Mouse (Mus musculus): ENCODE data around the gene Hrc. TPM values are rescaled to one million over a fixed set of nuclear protein-coding genes. Genes with fewer than 3 reads are reported as not detected.

The Hrc gene
- 0.08 and 0.23 TPM in 2 replicates for polyA plus RNA-seq (2016; fragmentation: Nextera tagmentation; extraction: Ambion mirVana)

- H3K27ac ChIP-seq: no peak within 1 kb of the TSS
- H3K27me3 ChIP-seq (replicated peaks): peaks cover 86% of the 10 kb centered on the region
- H3K4me2 ChIP-seq: 0 out of 2 replicates have a peak within 1 kb of the TSS, but pooled peaks have one; percentile 80
- H3K9ac ChIP-seq: no peak within 1 kb of the TSS
- 29% methylated on average over 5 of the region's 5 CpGs for WGBS (ENCODE audit: insufficient replicate concordance)
- no peaks in the 10 kb centered on the region for H3K9me3 ChIP-seq (replicated peaks)
- no peaks in the 10 kb centered on the region for H3K36me3 ChIP-seq
- no peak within 1 kb of the TSS for H3K4me3 ChIP-seq
- peaks cover 53% of the 10 kb centered on the region for H3K4me1 ChIP-seq
- ATAC-seq: no peak
Measured at GRCm38 (mm10) chr7:45335056-45335455, at the start of gene Hrc. TSS of gene Hrc (plus strand) at chr7:45335290.

- ATAC-seq: no peak
- Histone ChIP-seq H3K4me1 (no peaks in the 10 kb centered on the region), H3K27me3 (replicated peaks) (peaks cover 11% of the 10 kb centered on the region; the same call in 1 of the 2 replicates), H3K36me3 (no peaks in the 10 kb centered on the region), H3K27ac (no peak overlapping the region), H3K9me3 (replicated peaks) (no peaks in the 10 kb centered on the region), H3K4me2 (no peak overlapping the region), H3K9ac (no peak overlapping the region), H3K4me3 (no peak overlapping the region)
- 68% methylated on average over 13 of the region's 13 CpGs for WGBS (ENCODE audit: insufficient replicate concordance)
Measured at GRCm38 (mm10) chr7:45286486-45286885, 48.6 kb upstream of the Hrc start.

GRCm38 (mm10) chr7:45296626-45297025 is 38.5 kb upstream of the Hrc start:
- no peaks in the 10 kb centered on the region for H3K9me3 ChIP-seq (replicated peaks)
- H3K36me3 ChIP-seq: no peaks in the 10 kb centered on the region
- no peak overlapping the region for H3K4me2 ChIP-seq
- H3K4me3 ChIP-seq: no peak overlapping the region
- H3K27me3 ChIP-seq (replicated peaks): peaks cover 25% of the 10 kb centered on the region
- no peak for ATAC-seq
- WGBS (ENCODE audit: insufficient replicate concordance): 68% methylated on average over 1 of the region's 1 CpGs
- no peak overlapping the region for H3K9ac ChIP-seq
- no peak overlapping the region for H3K27ac ChIP-seq
- H3K4me1 ChIP-seq: no peaks in the 10 kb centered on the region

GRCm38 (mm10) chr7:45297563-45297962 is 37.5 kb upstream of the Hrc start:
- Histone ChIP-seq H3K27me3 (replicated peaks) (peaks cover 28% of the 10 kb centered on the region), H3K36me3 (no peaks in the 10 kb centered on the region), H3K4me2 (no peak overlapping the region), H3K9me3 (replicated peaks) (no peaks in the 10 kb centered on the region), H3K9ac (no peak overlapping the region), H3K4me1 (no peaks in the 10 kb centered on the region), H3K4me3 (no peak overlapping the region), H3K27ac (no peak overlapping the region)
- ATAC-seq: no peak
- 58% methylated on average over 3 of the region's 3 CpGs for WGBS (ENCODE audit: insufficient replicate concordance)

DNA sequence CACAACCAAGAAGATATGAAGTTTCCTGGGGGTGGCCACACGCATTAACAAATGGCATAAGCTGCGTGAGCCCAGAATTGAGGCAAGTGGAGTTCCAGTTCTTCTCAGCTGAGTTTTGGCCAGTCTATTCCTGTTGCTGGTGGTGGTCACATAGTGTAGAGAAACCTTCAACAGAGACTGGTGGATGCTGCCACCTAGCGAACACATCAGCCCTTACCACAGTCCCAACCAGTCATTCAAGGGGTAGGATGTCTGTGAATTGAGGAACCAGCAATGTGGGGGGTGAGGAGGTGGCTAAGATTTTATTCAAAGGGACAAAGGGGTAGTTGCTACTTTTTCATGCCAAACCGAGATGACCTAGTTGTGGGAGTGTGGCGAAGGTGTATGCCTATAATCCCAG is 35.3 kb upstream of the Hrc start:
- H3K4me1 ChIP-seq: peaks cover 4% of the 10 kb centered on the region
- H3K36me3 ChIP-seq: no peaks in the 10 kb centered on the region
- no peak overlapping the region for H3K4me3 ChIP-seq
- H3K27me3 ChIP-seq (replicated peaks): peaks cover 28% of the 10 kb centered on the region
- 11% methylated on average over 5 of the region's 5 CpGs for WGBS (ENCODE audit: insufficient replicate concordance)
- H3K9ac ChIP-seq: no peak overlapping the region
- peak; percentile 49; the same call in 1 of the 2 replicates for ATAC-seq
- H3K9me3 ChIP-seq (replicated peaks): no peaks in the 10 kb centered on the region
- no peak overlapping the region for H3K27ac ChIP-seq
- no peak overlapping the region for H3K4me2 ChIP-seq

GRCm38 (mm10) chr7:45300270-45300669 is 34.8 kb upstream of the Hrc start:
- Histone ChIP-seq H3K9ac (no peak overlapping the region), H3K27ac (no peak overlapping the region), H3K4me1 (peaks cover 9% of the 10 kb centered on the region), H3K27me3 (replicated peaks) (peaks cover 28% of the 10 kb centered on the region), H3K9me3 (replicated peaks) (no peaks in the 10 kb centered on the region), H3K36me3 (no peaks in the 10 kb centered on the region), H3K4me3 (no peak overlapping the region), H3K4me2 (no peak overlapping the region)
- WGBS (ENCODE audit: insufficient replicate concordance): 18% methylated on average over 6 of the region's 6 CpGs
- ATAC-seq: no peak

DNA sequence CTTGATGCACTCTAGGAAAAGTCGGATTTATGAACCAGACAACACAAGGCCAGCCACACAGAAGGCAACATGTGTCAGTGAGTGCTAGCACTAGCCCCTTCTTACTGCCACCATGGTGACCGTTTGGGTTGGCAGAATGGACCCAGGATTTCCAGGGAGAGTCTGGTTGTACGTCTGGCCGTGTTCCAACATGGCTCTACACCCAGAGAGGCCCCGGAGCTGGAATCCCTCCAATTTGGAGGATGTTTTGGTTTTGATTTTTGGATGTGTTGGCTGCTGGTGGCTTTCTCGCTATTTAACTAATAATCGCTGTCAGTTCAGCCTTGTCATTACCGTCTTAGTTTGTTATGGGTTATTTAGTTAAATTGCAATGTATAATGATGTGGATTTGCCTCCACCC is 32.5 kb upstream of the Hrc start:
- peaks cover 28% of the 10 kb centered on the region for H3K27me3 ChIP-seq (replicated peaks)
- H3K9me3 ChIP-seq (replicated peaks): no peaks in the 10 kb centered on the region
- H3K36me3 ChIP-seq: no peaks in the 10 kb centered on the region
- peaks cover 13% of the 10 kb centered on the region for H3K4me1 ChIP-seq
- WGBS (ENCODE audit: insufficient replicate concordance): 73% methylated on average over 8 of the region's 8 CpGs
- no peak overlapping the region for H3K4me2 ChIP-seq
- no peak overlapping the region for H3K4me3 ChIP-seq
- no peak for ATAC-seq
- no peak overlapping the region for H3K27ac ChIP-seq
- H3K9ac ChIP-seq: no peak overlapping the region

GRCm38 (mm10) chr7:45304869-45305268 is 30.2 kb upstream of the Hrc start:
- Histone ChIP-seq H3K4me2 (peak overlapping the region; percentile 43), H3K4me1 (peaks cover 18% of the 10 kb centered on the region), H3K27me3 (replicated peaks) (peaks cover 19% of the 10 kb centered on the region; the same call in 1 of the 2 replicates), H3K9me3 (replicated peaks) (no peaks in the 10 kb centered on the region), H3K36me3 (no peaks in the 10 kb centered on the region), H3K4me3 (0 out of 2 replicates have a peak overlapping the region, but pooled peaks have one; percentile 10), H3K9ac (no peak overlapping the region), H3K27ac (no peak overlapping the region)
- 18% methylated on average over 12 of the region's 13 CpGs for WGBS (ENCODE audit: insufficient replicate concordance)
- ATAC-seq: no peak

DNA sequence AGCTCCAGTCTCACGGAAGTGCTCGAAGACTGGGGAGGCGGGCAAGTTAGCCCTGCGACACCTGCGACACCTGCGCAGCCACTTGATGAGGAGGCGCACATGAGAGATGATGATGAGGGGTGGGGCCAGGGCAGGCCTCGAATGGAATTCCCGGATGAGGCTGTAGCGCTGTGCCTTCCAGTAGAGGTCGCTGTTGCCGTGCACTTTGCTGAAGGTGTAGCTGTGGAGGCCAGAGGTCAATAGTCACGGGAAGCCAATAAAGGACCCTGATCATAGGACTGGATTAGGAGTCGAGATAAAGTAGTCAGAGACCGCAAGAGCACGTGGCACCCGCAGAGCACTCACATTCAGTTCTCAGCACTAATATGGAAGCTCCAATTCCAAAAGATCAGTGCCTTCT is 29.8 kb upstream of the Hrc start:
- 0 out of 2 replicates have a peak overlapping the region, but pooled peaks have one; percentile 10 for H3K4me3 ChIP-seq
- ATAC-seq: peak; percentile 58
- peaks cover 18% of the 10 kb centered on the region for H3K4me1 ChIP-seq
- H3K4me2 ChIP-seq: peak overlapping the region; percentile 43
- H3K9ac ChIP-seq: no peak overlapping the region
- H3K36me3 ChIP-seq: no peaks in the 10 kb centered on the region
- no peak overlapping the region for H3K27ac ChIP-seq
- peaks cover 22% of the 10 kb centered on the region for H3K27me3 ChIP-seq (replicated peaks)
- H3K9me3 ChIP-seq (replicated peaks): no peaks in the 10 kb centered on the region
- 3% methylated on average over 17 of the region's 17 CpGs for WGBS (ENCODE audit: insufficient replicate concordance)

GRCm38 (mm10) chr7:45308551-45309240 is 26.4 kb upstream of the Hrc start:
- no peak overlapping the region for H3K27ac ChIP-seq
- no peaks in the 10 kb centered on the region for H3K36me3 ChIP-seq
- H3K9ac ChIP-seq: no peak overlapping the region
- H3K4me3 ChIP-seq: no peak overlapping the region
- H3K4me2 ChIP-seq: no peak overlapping the region
- peaks cover 12% of the 10 kb centered on the region for H3K27me3 ChIP-seq (replicated peaks)
- ATAC-seq: no peak
- peaks cover 21% of the 10 kb centered on the region for H3K4me1 ChIP-seq
- no peaks in the 10 kb centered on the region for H3K9me3 ChIP-seq (replicated peaks)
- WGBS (ENCODE audit: insufficient replicate concordance): 32% methylated on average over 15 of the region's 15 CpGs

DNA sequence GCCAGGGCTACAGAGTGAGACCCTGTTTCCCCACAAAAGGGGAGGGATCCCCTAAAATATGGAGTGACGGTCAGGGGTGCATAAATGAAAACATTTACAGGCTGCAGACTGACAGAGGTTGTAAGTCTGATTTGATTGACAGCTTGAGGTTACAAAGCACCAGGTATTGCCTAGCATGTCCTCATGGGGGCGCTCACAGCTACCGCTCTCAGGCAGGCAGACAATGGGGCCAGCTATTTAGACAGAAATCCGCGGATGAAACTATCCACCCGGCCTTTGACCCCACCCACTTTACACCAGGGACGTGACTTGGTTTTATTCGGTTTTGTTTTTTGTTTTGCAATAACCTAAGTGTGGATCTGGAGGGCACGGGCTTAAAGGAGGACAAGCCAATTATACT is 25.6 kb upstream of the Hrc start:
- H3K4me1 ChIP-seq: peaks cover 21% of the 10 kb centered on the region
- WGBS (ENCODE audit: insufficient replicate concordance): 15% methylated on average over 9 of the region's 9 CpGs

DNA sequence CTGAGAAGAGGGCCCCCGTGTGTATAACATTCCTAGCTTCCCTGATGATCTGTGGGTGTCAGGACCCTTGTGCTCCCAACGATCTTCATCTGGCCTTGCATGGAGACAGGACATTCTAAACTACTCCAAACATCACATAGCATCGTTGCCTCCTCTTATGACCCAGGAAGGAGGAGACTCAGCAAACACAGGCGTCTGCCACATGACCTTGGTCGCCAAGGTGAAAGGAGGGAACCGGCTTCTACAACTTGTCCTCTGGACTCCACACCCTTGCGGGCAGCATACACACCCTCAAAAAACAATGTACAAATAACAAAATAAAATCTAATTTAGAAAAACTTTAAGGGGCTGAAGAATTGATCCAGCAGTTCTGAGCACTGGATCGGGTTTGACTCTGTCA is 23.1 kb upstream of the Hrc start:
- WGBS (ENCODE audit: insufficient replicate concordance): 52% methylated on average over 8 of the region's 8 CpGs
- ATAC-seq: no peak
- no peak overlapping the region for H3K4me3 ChIP-seq
- no peaks in the 10 kb centered on the region for H3K36me3 ChIP-seq
- peaks cover 10% of the 10 kb centered on the region for H3K27me3 ChIP-seq (replicated peaks)
- H3K4me1 ChIP-seq: peaks cover 9% of the 10 kb centered on the region
- H3K9me3 ChIP-seq (replicated peaks): no peaks in the 10 kb centered on the region
- no peak overlapping the region for H3K9ac ChIP-seq
- no peak overlapping the region for H3K4me2 ChIP-seq
- H3K27ac ChIP-seq: no peak overlapping the region

More for the DNA sequence above, 25.6 kb upstream of the Hrc start:
- Histone ChIP-seq H3K9me3 (replicated peaks) (no peaks in the 10 kb centered on the region), H3K9ac (no peak overlapping the region), H3K27ac (no peak overlapping the region), H3K4me3 (no peak overlapping the region), H3K27me3 (replicated peaks) (peaks cover 10% of the 10 kb centered on the region), H3K36me3 (no peaks in the 10 kb centered on the region), H3K4me2 (no peak overlapping the region)
- no peak for ATAC-seq
